Mouse (Mus musculus) heart, postnatal 0 days (tissue): ENCODE data around the gene Brd7. TPM values are rescaled to one million over a fixed set of nuclear protein-coding genes. Genes with fewer than 3 reads are reported as not detected.
A peak's percentile ranks its signal among the peaks of the same experiment; 100 is the strongest.

Experiments used
- ATAC-seq: fragments of 200-750 bp; cut with Nextera tagmentation; 2 replicates; pipeline ENCODE4 v1.8.0; 2017; ENCODE audit warnings: low read depth, moderate number of reproducible peaks, moderate library complexity; ENCODE audit not compliant: insufficient read depth
- DNase-seq: peaks from one replicate; pipeline ENCODE4 v3.0.0-alpha.2; 2016; ENCODE audit warnings: low spot score
- H3K27ac ChIP-seq: fragments of 300-500 bp; sonication (generic); 2 replicates; pipeline ENCODE4 v1.5.1; 2014; ENCODE audit warnings: low read depth, mild to moderate bottlenecking
- H3K27me3 ChIP-seq: fragments of 300-500 bp; sonication (generic); 2 replicates; pipeline ENCODE4 v1.6.1; 2014; ENCODE audit warnings: low read length, mixed read lengths; ENCODE audit not compliant: control insufficient read depth, insufficient read depth
- H3K36me3 ChIP-seq: fragments of 300-500 bp; sonication (generic); replicated peaks from 2 replicates; pipeline ENCODE4 v1.6.1; 2014; ENCODE audit warnings: low read length, mixed read lengths; ENCODE audit not compliant: control insufficient read depth, insufficient read depth
- H3K4me1 ChIP-seq: fragments of 300-500 bp; sonication (generic); 2 replicates; pipeline ENCODE4 v1.6.1; 2014; ENCODE audit warnings: antibody characterized with exemption; ENCODE audit not compliant: control insufficient read depth, insufficient read depth
- H3K4me2 ChIP-seq: fragments of 300-500 bp; sonication (generic); 2 replicates; pipeline ENCODE4 v1.6.1; 2014; ENCODE audit warnings: low read depth, mild to moderate bottlenecking, low read length, moderate library complexity
- H3K4me3 ChIP-seq: fragments of 300-500 bp; sonication (generic); 2 replicates; pipeline ENCODE4 v1.5.1; 2014; ENCODE audit warnings: low read depth, low read length
- H3K9ac ChIP-seq: fragments of 300-500 bp; sonication (generic); replicated peaks from 2 replicates; pipeline ENCODE4 v1.6.1; 2014; ENCODE audit warnings: low read depth, low read length, mixed read lengths
- H3K9me3 ChIP-seq: fragments of 300-500 bp; sonication (generic); replicated peaks from 2 replicates; pipeline ENCODE4 v1.6.1; 2016; ENCODE audit warnings: low read length; ENCODE audit not compliant: control insufficient read depth
- CTCF ChIP-seq: IDR thresholded peaks from 2 replicates; pipeline ENCODE4 v1.5.1; 2016; ENCODE audit warnings: antibody characterized with exemption, control low read depth, low read depth
- EP300 ChIP-seq: IDR thresholded peaks from 2 replicates; pipeline ENCODE4 v1.6.1; 2016; ENCODE audit warnings: antibody characterized with exemption, low read depth
- WGBS: fragments of 180-500 bp; shearing (Covaris S2); extraction: QIAGEN DNeasy Blood & Tissue Kit; methylation state at CpG from one replicate; pipeline ENCODE4 v1.1.7; 2014; 5-methylcytosine and 5-hydroxymethylcytosine counted together
- polyA plus RNA-seq: library from polyadenylated mRNA; unstranded; fragments of >200 nt; fragmentation: Nextera tagmentation; extraction: Ambion mirVana; gene quantifications from 2 replicates; pipeline ENCODE4 v1.2.1, GENCODE M21; 2015
- total RNA-seq: library from RNA; depleted of rRNA; stranded (reverse); fragments of >200 nt; gene quantifications from 2 replicates; pipeline ENCODE4 v1.2.3, GENCODE M21; 2014; ENCODE audit warnings: low replicate concordance

Gene Brd7
- total and polyA plus RNA-seq, 2 experiments from 2014 or later = 23.8 to 70.2 TPM

GRCm38 (mm10) chr8:88301589-88302437 lies 60.2 kb downstream of the Brd7 start:
- TF ChIP-seq EP300 (no peak), CTCF (no peak)
- WGBS = 68% methylated on average over 15 of the region's 15 CpGs
- Histone ChIP-seq H3K36me3 (no peaks in the 10 kb centered on the region), H3K9ac (no peak overlapping the region), H3K4me3 (no peak overlapping the region), H3K4me2 (no peak overlapping the region), H3K27ac (no peak overlapping the region), H3K4me1 (0 out of 2 replicates have a peak, but pooled peaks cover 6% of the 10 kb centered on the region), H3K27me3 (no peaks in the 10 kb centered on the region), H3K9me3 (no peaks in the 10 kb centered on the region)
- DNase-seq = no peak
- ATAC-seq = no peak

GRCm38 (mm10) chr8:88299907-88300603 lies 61.9 kb downstream of the Brd7 start:
- 70% methylated on average over 10 of the region's 10 CpGs for WGBS
- Histone ChIP-seq H3K27me3 (no peaks in the 10 kb centered on the region), H3K9me3 (no peaks in the 10 kb centered on the region), H3K4me3 (no peak overlapping the region), H3K36me3 (no peaks in the 10 kb centered on the region), H3K27ac (no peak overlapping the region), H3K9ac (no peak overlapping the region), H3K4me1 (0 out of 2 replicates have a peak, but pooled peaks cover 6% of the 10 kb centered on the region), H3K4me2 (no peak overlapping the region)
- TF ChIP-seq CTCF (no peak), EP300 (no peak)
- DNase-seq (no peak), ATAC-seq (no peak)

- Histone ChIP-seq H3K9me3 (no peaks in the 10 kb centered on the region), H3K27me3 (no peaks in the 10 kb centered on the region), H3K4me2 (no peak overlapping the region), H3K4me1 (0 out of 2 replicates have a peak, but pooled peaks cover 6% of the 10 kb centered on the region), H3K4me3 (no peak overlapping the region), H3K36me3 (no peaks in the 10 kb centered on the region), H3K9ac (no peak overlapping the region), H3K27ac (no peak overlapping the region)
- no peak for DNase-seq
- ATAC-seq = no peak
- WGBS = 85% methylated on average over 10 of the region's 10 CpGs
- no peak for TF ChIP-seq EP300
- no peak for TF ChIP-seq CTCF
Measured at GRCm38 (mm10) chr8:88298733-88299103, 63.3 kb downstream of the Brd7 start.

GRCm38 (mm10) chr8:88297976-88298732 lies 63.8 kb downstream of the Brd7 start:
- peak; percentile 19 for DNase-seq
- TF ChIP-seq CTCF (no peak), EP300 (no peak)
- Histone ChIP-seq H3K4me3 (no peak overlapping the region), H3K27me3 (no peaks in the 10 kb centered on the region), H3K4me2 (no peak overlapping the region), H3K9me3 (no peaks in the 10 kb centered on the region), H3K4me1 (0 out of 2 replicates have a peak, but pooled peaks cover 6% of the 10 kb centered on the region), H3K9ac (no peak overlapping the region), H3K27ac (peak overlapping the region; percentile 26; the same call in 1 of the 2 replicates), H3K36me3 (no peaks in the 10 kb centered on the region)
- ATAC-seq = peak; percentile 66
- WGBS = 37% methylated on average over 12 of the region's 12 CpGs

- Histone ChIP-seq H3K36me3 (no peaks in the 10 kb centered on the region), H3K27me3 (no peaks in the 10 kb centered on the region), H3K27ac (no peak overlapping the region), H3K9me3 (no peaks in the 10 kb centered on the region), H3K9ac (no peak overlapping the region), H3K4me1 (0 out of 2 replicates have a peak, but pooled peaks cover 6% of the 10 kb centered on the region), H3K4me2 (no peak overlapping the region), H3K4me3 (no peak overlapping the region)
- DNase-seq (no peak), ATAC-seq (no peak)
- WGBS = 84% methylated on average over 2 of the region's 2 CpGs
- TF ChIP-seq CTCF = no peak
- TF ChIP-seq EP300 = no peak
Measured at GRCm38 (mm10) chr8:88294977-88295376, 67.0 kb downstream of the Brd7 start.
